ENCODE assay signal across 8 mouse cellular contexts in genomic region chr17:86150867-86151348, GRCm38 (mm10). TPM values are rescaled to one million over a fixed set of nuclear protein-coding genes. Genes with fewer than 3 reads are reported as not detected.
DNase-seq lines count a peak whose midpoint lies in the region; ATAC-seq lines count a peak whose summit lies in the region.

No protein-coding gene starts in this region.

- no peaks in the 10 kb centered on the region for H3K4me1 ChIP-seq in embryonic facial prominence, embryonic 12.5 days
- H3K4me1 ChIP-seq in midbrain, embryonic 10.5 days, result peaks cover 2% of the 10 kb centered on the region

- no peaks in the 10 kb centered on the region for H3K36me3 ChIP-seq in embryonic facial prominence, embryonic 12.5 days
- H3K36me3 ChIP-seq in midbrain, embryonic 10.5 days, result no peaks in the 10 kb centered on the region

- no peak overlapping the region for H3K27ac ChIP-seq in embryonic facial prominence, embryonic 12.5 days
- H3K27ac ChIP-seq in midbrain, embryonic 10.5 days (replicated peaks), result no peak overlapping the region

- H3K9ac ChIP-seq in embryonic facial prominence, embryonic 12.5 days, result no peak overlapping the region

- no peaks in the 10 kb centered on the region for H3K9me3 ChIP-seq in embryonic facial prominence, embryonic 12.5 days
- H3K9me3 ChIP-seq in midbrain, embryonic 10.5 days (replicated peaks), result no peaks in the 10 kb centered on the region

- no peaks in the 10 kb centered on the region for H3K27me3 ChIP-seq in embryonic facial prominence, embryonic 12.5 days
- no peaks in the 10 kb centered on the region for H3K27me3 ChIP-seq in midbrain, embryonic 10.5 days (ENCODE audit: low read depth, poor library complexity, severe bottlenecking)

- ATAC-seq in embryonic facial prominence, embryonic 12.5 days (ENCODE audit: insufficient number of reproducible peaks, insufficient read depth, low FRiP score, low TSS enrichment), result peak; percentile 95

- DNase-seq in thymus, postnatal 14 days, result peak; percentile 25
- DNase-seq in thymus, postnatal 10 days (ENCODE audit: low spot score in 2 of 2), result no peak
- peak; percentile 62 to 76 for DNase-seq in heart, adult 18-20 months
- DNase-seq in kidney, adult 11 months, result peak; percentile 76
- DNase-seq in left cerebral cortex, postnatal 25 days (ENCODE audit: low spot score in 2 of 2), result peak; percentile 66 to 87
- DNase-seq in midbrain, embryonic 10.5 days (ENCODE audit: low spot score), result peak; percentile 50
- DNase-seq in skeletal muscle tissue, adult 2 months (ENCODE audit: low read depth, low spot score), result peak; percentile 89

- H3K4me3 ChIP-seq in embryonic facial prominence, embryonic 12.5 days, result no peak overlapping the region
- no peak overlapping the region for H3K4me3 ChIP-seq in midbrain, embryonic 10.5 days

- 9% methylated on average over 5 of the region's 5 CpGs for WGBS in embryonic facial prominence, embryonic 12.5 days
- 14% methylated on average over 5 of the region's 5 CpGs for WGBS in midbrain, embryonic 10.5 days

- intact Hi-C loops in left cerebral cortex, postnatal 25 days (cut with DNase I), result no loop called here

- H3K4me2 ChIP-seq in embryonic facial prominence, embryonic 12.5 days (replicated peaks), result no peak overlapping the region

RNA-seq across cellular contexts. Expression of gene Srbd1, which starts 5.9 kb away (rescaled TPM):
- polyA plus RNA-seq in embryonic facial prominence, embryonic 12.5 days (2016; fragmentation: Nextera tagmentation; extraction: Ambion mirVana), result 19.9 and 24.2 TPM in 2 replicates
- total RNA-seq in heart, adult 18-20 months (2021), result 10 to 100 TPM; 12.5 to 13.0 TPM
- total RNA-seq in left cerebral cortex, postnatal 25 days (2021), result 10 to 100 TPM; 14.8 to 15.5 TPM
- polyA plus RNA-seq in midbrain, embryonic 10.5 days (2016; fragmentation: Nextera tagmentation; extraction: Ambion mirVana), result 21.7 and 21.9 TPM in 2 replicates

RNA-seq across cellular contexts. Expression of gene Prkce, which starts 16.7 kb away (rescaled TPM):
- 9.8 and 11.2 TPM in 2 replicates for polyA plus RNA-seq in embryonic facial prominence, embryonic 12.5 days (2016; fragmentation: Nextera tagmentation; extraction: Ambion mirVana)
- 10 to 100 TPM; 26.1 to 27.0 TPM for total RNA-seq in heart, adult 18-20 months (2021)
- 100 to 1,000 TPM; 269 to 275 TPM for total RNA-seq in left cerebral cortex, postnatal 25 days (2021)
- 2.9 and 3.1 TPM in 2 replicates for polyA plus RNA-seq in midbrain, embryonic 10.5 days (2016; fragmentation: Nextera tagmentation; extraction: Ambion mirVana)

Comparison
In these comparisons a context has a peak if more than half of its experiments do, and no peak if none do; other contexts are left out.
1. DNase-seq: peak in thymus, postnatal 14 days (single experiment), heart, adult 18-20 months (2 of 2), kidney, adult 11 months (single experiment), left cerebral cortex, postnatal 25 days (2 of 2), midbrain, embryonic 10.5 days (single experiment) and skeletal muscle tissue, adult 2 months (single experiment); none in thymus, postnatal 10 days (0 of 2).
2. RNA of gene Prkce, which starts 16.7 kb away (total RNA-seq): 269 to 275 TPM in left cerebral cortex, postnatal 25 days; 26.1 to 27.0 TPM in heart, adult 18-20 months; every median in the first group is over 4 times any median in the second.